Mouse (Mus musculus) heart, embryonic 10.5 days (tissue): ENCODE data around the gene Mab21l2. TPM values are rescaled to one million over a fixed set of nuclear protein-coding genes. Genes with fewer than 3 reads are reported as not detected.
A peak's percentile ranks its signal among the peaks of the same experiment; 100 is the strongest.

Source experiments
- DNase-seq: peaks from one replicate; pipeline ENCODE4 v3.0.0-alpha.2; 2017; ENCODE audit warnings: low spot score
- H3K27ac ChIP-seq: fragments of 300-500 bp; sonication (generic); 2 replicates; pipeline ENCODE4 v1.5.1; 2016; ENCODE audit warnings: mild to moderate bottlenecking
- H3K27me3 ChIP-seq: fragments of 300-500 bp; sonication (generic); 2 replicates; pipeline ENCODE4 v1.6.1; 2016; ENCODE audit warnings: mild to moderate bottlenecking; ENCODE audit not compliant: poor library complexity, insufficient read depth, severe bottlenecking
- H3K36me3 ChIP-seq: fragments of 300-500 bp; sonication (generic); 2 replicates; pipeline ENCODE4 v1.6.1; 2016; ENCODE audit warnings: mild to moderate bottlenecking, moderate library complexity
- H3K4me1 ChIP-seq: fragments of 300-500 bp; sonication (generic); 2 replicates; pipeline ENCODE4 v1.6.1; 2016; ENCODE audit warnings: mild to moderate bottlenecking
- H3K4me3 ChIP-seq: fragments of 300-500 bp; sonication (generic); 2 replicates; pipeline ENCODE4 v1.5.1; 2016; ENCODE audit warnings: mild to moderate bottlenecking, moderate library complexity
- H3K9me3 ChIP-seq: fragments of 300-500 bp; sonication (generic); 2 replicates; pipeline ENCODE4 v1.6.1; 2016; ENCODE audit warnings: mild to moderate bottlenecking, moderate library complexity
- WGBS: fragments of 180-500 bp; shearing (Covaris S2); methylation state at CpG from one replicate; pipeline ENCODE4 v1.1.7; 2016; 5-methylcytosine and 5-hydroxymethylcytosine counted together
- polyA plus RNA-seq: library from polyadenylated mRNA; unstranded; fragments of >200 nt; fragmentation: Nextera tagmentation; extraction: Ambion mirVana; gene quantifications from 2 replicates; pipeline ENCODE4 v1.2.1, GENCODE M21; 2016

Gene Mab21l2
- polyA plus RNA-seq, 1 experiment from 2014 or later = 53.0 TPM

DNA sequence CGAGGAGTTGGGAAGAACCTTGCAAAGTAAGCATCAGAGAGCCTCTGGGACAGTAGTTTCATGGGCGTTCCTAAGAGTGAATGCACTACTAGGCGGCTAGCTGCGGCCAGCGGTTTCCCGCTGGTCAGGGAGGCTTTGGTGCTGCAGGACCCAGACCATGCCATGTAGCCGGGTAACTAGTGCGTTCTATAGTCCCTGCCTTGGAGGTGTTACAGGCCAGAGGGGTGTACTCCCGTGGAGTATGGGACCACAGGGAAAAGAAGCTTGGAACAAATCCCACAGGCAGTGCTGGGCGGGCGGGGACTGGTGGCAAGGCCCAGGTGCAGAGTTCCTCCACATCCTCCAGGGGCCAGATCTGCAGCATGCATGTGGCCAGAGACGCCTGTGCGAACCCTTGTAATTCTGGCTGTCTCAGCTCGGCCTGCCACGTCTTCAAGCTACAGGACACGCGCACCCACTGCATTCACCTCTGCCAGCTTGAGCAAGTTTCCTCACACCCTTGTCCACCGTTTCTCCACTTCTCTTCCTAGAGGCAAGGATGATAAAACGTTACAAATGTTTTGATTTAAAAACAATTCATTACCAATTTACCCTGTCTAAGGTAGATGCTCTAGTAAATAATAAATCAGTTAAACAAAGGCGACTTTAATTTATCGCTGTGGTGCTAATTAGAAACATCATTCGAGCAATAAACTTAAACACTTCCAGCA, 2.0 kb upstream of the Mab21l2 start:
- Histone ChIP-seq H3K4me1 (peaks cover 34% of the 10 kb centered on the region), H3K36me3 (no peaks in the 10 kb centered on the region), H3K4me3 (peak overlapping the region; percentile 53), H3K9me3 (no peaks in the 10 kb centered on the region), H3K27me3 (0 out of 2 replicates have a peak, but pooled peaks cover 20% of the 10 kb centered on the region), H3K27ac (peak overlapping the region; percentile 71)
- 3% methylated on average over 22 of the region's 22 CpGs for WGBS
- DNase-seq = peak; percentile 80

DNA sequence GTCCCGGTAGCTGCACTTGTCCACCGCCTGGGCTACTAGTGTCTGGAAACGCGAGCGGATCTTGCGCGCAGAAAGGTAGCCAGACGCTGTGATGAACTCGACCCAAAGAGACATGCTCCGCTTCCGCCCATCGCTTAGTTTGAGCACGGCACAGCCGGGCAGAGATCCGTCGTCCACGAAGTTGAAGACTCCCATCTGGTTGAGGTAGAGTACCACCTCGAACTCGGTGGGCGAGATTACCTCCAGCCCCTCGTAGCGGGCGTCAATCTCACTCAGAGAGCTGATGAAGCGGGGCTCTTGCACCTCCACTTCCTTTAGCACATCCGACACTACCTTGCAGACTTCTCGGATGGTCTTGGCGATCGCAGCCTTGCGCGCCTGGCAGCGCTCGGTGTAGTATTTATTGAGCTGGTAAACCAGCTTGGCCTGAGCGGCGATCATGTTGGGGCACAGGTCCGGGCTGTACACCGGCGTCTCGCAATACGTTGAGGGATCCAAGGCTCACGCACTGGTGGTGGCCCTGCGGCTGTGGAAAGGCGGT, 1.1 kb downstream of the Mab21l2 start:
- peaks cover 34% of the 10 kb centered on the region for H3K4me1 ChIP-seq
- no peaks in the 10 kb centered on the region for H3K36me3 ChIP-seq
- no peaks in the 10 kb centered on the region for H3K9me3 ChIP-seq
- H3K27me3 ChIP-seq = 0 out of 2 replicates have a peak, but pooled peaks cover 20% of the 10 kb centered on the region
- no peak for DNase-seq
- H3K27ac ChIP-seq = peak overlapping the region; percentile 89
- WGBS = under 1% methylated on average over 42 of the region's 42 CpGs
- peak overlapping the region; percentile 83 for H3K4me3 ChIP-seq

DNA sequence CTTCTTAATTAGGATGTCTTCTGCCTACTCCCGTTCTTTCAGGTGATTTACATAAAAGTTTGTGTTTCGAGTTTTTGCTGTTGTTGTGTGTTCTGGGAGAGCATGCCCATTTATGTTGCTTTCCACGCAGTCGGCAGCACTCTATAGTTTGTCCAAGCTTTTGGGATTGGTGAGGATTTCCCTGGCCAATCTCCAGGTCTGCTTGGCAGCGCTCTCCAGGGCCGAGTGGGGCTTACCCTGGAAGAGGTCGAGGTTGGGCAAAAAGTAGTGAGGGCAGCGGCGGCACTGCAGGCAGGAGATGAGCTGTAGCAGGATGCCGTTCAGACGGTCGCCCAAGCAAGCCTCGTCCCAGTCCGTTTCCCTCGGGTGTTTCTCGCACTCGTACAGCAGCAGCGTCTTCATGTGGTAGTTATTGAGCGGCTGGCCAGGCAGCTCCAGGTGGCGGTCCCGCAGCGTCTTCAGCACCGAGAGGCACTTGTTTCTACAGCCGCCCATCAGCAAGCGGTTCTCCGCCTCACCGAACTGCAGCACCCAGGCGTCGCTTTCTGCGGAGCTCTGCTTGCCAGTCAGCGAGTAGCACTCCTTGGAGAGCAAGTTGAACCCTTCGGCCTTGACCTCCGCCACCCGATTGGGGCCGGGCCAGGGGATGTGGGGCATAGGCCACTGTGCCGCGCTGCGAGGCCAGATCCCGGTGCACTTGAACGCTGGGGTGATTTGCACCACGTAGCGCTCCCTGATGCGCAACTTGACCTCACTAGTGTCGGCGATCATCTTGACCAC, 1.8 kb downstream of the Mab21l2 start:
- peak overlapping the region; percentile 89 for H3K27ac ChIP-seq
- H3K9me3 ChIP-seq = no peaks in the 10 kb centered on the region
- under 1% methylated on average over 45 of the region's 45 CpGs for WGBS
- peaks cover 30% of the 10 kb centered on the region for H3K4me1 ChIP-seq
- DNase-seq = peak; percentile 83
- 0 out of 2 replicates have a peak, but pooled peaks cover 17% of the 10 kb centered on the region for H3K27me3 ChIP-seq
- no peaks in the 10 kb centered on the region for H3K36me3 ChIP-seq
- H3K4me3 ChIP-seq = peak overlapping the region; percentile 83

DNA sequence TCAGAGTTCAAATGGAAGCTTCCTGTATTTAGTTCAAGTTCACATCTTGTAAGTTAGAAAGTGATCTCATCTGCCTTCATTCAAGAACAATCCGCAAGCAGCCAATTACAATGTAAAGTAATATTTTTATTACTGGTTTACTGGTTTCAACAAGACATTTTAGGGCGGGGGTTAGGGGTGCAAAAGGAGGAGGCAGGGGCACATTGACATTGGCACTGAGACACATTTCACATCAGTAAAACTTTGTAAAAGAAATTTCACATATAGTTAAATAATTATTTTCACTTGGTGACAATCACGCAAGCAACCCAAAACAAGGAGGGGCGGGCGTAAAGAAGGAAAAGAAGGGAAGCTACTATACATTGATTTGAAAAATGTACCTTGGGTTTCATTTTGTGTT, 2.5 kb downstream of the Mab21l2 start:
- no peak for DNase-seq
- H3K36me3 ChIP-seq = no peaks in the 10 kb centered on the region
- H3K27ac ChIP-seq = peak overlapping the region; percentile 89; the same call in 1 of the 2 replicates
- 0 out of 2 replicates have a peak, but pooled peaks cover 13% of the 10 kb centered on the region for H3K27me3 ChIP-seq
- WGBS = 21% methylated on average over 5 of the region's 5 CpGs
- peaks cover 26% of the 10 kb centered on the region for H3K4me1 ChIP-seq
- peak overlapping the region; percentile 83 for H3K4me3 ChIP-seq
- H3K9me3 ChIP-seq = no peaks in the 10 kb centered on the region

DNA sequence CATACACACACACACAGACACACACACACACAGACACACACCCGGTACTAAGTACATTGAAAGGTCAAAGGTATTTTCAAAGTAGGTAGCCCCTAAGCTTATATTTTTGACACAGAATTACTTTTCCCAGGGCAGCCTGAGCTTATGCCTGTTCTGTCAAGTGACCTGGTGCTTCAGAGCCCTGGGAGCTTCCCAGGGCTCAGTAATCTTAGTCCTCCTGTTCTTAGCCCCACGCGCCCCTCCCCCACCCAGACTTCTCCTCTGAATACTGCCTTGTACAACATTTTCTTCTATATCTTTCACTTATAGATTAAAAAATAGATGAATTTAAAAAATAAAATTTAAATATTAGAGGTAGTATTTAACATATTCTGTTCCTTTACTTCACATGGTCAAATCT, 3.6 kb downstream of the Mab21l2 start:
- no peak for DNase-seq
- Histone ChIP-seq H3K36me3 (no peaks in the 10 kb centered on the region), H3K27ac (peak overlapping the region; percentile 33; the same call in 1 of the 2 replicates), H3K9me3 (no peaks in the 10 kb centered on the region), H3K4me3 (peak overlapping the region; percentile 83), H3K27me3 (0 out of 2 replicates have a peak, but pooled peaks cover 13% of the 10 kb centered on the region), H3K4me1 (peaks cover 19% of the 10 kb centered on the region)
- WGBS = 29% methylated on average over 3 of the region's 3 CpGs

DNA sequence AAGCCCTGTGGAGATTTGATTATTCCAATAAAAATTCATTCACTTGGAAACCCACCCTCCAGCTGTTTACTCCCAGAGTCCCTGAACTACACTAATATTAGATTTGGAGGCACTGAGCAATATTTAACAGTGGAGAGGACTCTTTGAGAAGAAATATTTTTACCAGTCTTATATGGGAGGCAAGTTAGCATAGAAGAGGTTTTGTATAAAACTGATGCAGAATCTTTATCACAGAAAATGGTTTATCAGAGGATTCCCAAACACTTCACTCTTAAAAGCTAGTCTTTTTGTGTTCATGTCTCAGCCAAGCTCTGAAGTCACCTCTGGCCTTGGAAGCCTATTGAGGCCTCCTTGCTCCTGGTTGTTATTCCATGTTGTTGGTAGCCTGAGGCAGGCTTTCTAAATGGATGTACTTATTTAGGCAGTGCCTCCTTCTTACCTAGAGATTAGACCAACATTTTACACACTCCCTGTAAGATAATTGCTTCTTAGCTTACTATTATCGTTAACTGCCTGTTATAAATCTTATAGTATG, 6.5 kb downstream of the Mab21l2 start:
- no peaks in the 10 kb centered on the region for H3K36me3 ChIP-seq
- H3K27ac ChIP-seq = no peak overlapping the region
- DNase-seq = no peak
- WGBS = 75% methylated on average over 1 of the region's 1 CpGs
- H3K4me1 ChIP-seq = peaks cover 16% of the 10 kb centered on the region
- no peaks in the 10 kb centered on the region for H3K9me3 ChIP-seq
- H3K27me3 ChIP-seq = 0 out of 2 replicates have a peak, but pooled peaks cover 5% of the 10 kb centered on the region
- H3K4me3 ChIP-seq = no peak overlapping the region

DNA sequence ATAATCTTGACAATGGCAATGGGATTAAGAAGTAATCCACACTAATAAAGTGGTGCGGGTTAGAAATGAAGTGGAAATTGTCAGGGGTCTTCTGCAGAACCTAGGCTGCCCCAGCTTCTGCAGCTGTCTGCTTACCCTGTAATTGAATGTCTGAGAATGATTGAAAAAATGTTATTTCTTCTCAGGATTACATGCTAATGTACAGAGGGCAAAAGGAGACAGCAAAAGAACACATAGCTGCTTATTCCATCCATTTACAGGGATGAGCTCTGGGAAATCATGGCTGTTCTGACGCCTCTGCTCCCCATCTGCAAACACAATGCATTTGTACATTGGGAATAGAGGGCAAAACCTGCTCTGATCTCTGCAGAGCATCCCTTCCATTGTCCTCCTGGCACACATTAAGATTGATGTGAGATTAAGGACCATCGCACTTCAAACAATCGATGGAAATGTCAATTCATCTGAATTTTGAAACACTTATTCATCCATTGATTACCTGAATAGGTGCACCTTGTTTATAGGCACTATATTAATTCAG, 7.3 kb downstream of the Mab21l2 start:
- peaks cover 13% of the 10 kb centered on the region for H3K4me1 ChIP-seq
- no peak for DNase-seq
- 81% methylated on average over 4 of the region's 4 CpGs for WGBS
- no peaks in the 10 kb centered on the region for H3K36me3 ChIP-seq
- H3K9me3 ChIP-seq = no peaks in the 10 kb centered on the region
- no peaks in the 10 kb centered on the region for H3K27me3 ChIP-seq
- H3K27ac ChIP-seq = no peak overlapping the region
- H3K4me3 ChIP-seq = no peak overlapping the region

DNA sequence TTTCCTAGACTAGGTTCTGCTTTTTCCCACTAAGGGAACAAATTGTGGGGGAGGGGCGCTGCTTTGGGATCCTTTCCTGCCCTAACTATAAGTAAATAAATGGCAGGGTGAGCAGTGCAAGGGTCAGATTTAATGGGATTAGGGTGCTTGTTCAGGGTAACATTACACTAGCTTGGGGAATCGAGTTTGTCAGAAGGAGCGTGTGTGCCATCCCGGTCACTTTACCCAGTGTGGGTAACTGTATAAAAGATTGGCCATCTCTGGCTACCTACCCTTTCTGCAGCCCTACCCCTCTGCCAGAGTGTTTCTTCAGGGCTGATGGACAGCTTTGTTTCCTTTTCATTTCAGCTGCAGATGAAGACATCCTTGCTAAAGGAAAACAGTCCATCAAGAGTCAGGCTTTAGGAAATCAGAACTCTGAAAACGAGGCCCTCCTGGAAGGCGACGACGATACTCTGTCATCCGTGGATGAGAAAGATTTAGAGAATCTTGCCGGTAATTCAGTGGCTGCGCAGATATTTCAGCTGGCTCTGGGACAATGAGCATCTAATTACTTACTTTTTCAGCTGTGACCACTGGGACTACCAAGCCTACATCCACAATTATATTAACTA, 8.8 kb downstream of the Mab21l2 start:
- 57% methylated on average over 11 of the region's 11 CpGs for WGBS
- no peak for DNase-seq
- H3K4me1 ChIP-seq = peaks cover 13% of the 10 kb centered on the region

DNA sequence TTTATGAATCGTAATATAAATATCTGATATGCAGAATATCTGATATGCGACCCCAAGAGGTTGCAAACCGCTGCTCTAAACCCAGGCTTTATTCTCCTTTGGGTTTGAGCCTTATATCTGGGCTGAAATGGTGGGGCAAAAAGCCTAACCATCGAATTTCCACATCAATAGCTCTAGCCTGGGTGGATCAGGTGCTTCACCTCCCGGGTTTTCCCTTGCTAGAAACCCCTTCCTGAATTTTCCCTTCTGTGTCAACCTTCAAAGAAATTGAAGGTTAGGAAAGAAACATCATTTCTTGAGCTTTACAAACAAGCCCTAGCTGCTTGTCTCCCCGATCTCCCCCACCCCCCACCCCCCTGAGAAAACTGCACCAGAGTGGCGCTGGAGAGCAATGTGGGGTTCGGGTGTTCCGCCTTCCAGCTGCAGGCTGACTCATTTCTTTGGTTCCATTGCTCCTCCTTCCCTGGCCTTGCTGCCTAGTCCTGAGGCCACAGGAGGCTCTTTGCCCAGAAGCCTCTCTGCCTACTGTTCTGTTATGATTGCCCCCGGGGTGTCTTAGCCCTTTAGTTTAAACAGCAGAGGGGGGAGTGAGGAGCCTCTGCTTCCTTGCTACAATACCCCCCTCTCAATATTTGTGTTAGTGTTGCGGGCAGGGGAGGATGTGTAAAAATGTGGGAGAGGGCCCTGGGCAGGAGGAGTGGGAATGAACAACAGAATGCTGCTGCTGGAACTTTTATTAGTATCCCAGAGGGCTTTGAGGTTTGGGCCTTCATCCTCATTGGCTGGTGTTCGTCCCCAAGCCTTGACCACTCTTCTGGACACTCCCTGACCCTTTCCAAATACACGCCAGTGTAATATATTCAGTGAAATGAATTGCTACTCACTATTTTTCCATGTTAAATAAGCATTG, 9.5 kb downstream of the Mab21l2 start:
- peak overlapping the region; percentile 33 for H3K4me3 ChIP-seq
- H3K4me1 ChIP-seq = peaks cover 13% of the 10 kb centered on the region
- 28% methylated on average over 13 of the region's 13 CpGs for WGBS
- no peaks in the 10 kb centered on the region for H3K27me3 ChIP-seq
- DNase-seq = no peak
- H3K27ac ChIP-seq = peak overlapping the region; percentile 59; the same call in 1 of the 2 replicates
- no peaks in the 10 kb centered on the region for H3K9me3 ChIP-seq
- no peaks in the 10 kb centered on the region for H3K36me3 ChIP-seq

More for the DNA sequence above, 8.8 kb downstream of the Mab21l2 start:
- Histone ChIP-seq H3K4me3 (no peak overlapping the region), H3K9me3 (no peaks in the 10 kb centered on the region), H3K36me3 (no peaks in the 10 kb centered on the region), H3K27me3 (no peaks in the 10 kb centered on the region), H3K27ac (no peak overlapping the region)

DNA sequence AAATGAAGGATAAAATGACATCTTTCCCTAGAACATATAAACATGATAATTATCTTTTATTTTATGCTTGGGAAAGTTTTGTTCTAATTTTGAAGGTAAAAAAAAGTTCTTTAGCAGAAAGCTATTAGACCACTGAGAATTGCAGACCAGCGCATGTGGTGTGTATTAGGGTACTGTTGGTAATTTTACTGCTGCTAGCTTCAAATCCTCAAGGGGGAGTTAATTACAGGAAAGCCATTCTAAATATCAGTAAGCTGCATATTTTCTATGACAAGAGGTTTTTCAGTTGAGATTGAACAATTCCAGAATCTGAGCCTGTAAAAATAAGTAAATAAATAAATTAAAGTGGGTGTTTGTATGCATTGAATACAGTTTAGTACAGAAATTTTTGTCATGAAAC, 11.7 kb downstream of the Mab21l2 start:
- WGBS = 74% methylated on average over 1 of the region's 1 CpGs
- Histone ChIP-seq H3K9me3 (no peaks in the 10 kb centered on the region), H3K4me1 (peaks cover 13% of the 10 kb centered on the region), H3K27me3 (no peaks in the 10 kb centered on the region), H3K27ac (no peak overlapping the region), H3K36me3 (no peaks in the 10 kb centered on the region), H3K4me3 (no peak overlapping the region)
- no peak for DNase-seq

DNA sequence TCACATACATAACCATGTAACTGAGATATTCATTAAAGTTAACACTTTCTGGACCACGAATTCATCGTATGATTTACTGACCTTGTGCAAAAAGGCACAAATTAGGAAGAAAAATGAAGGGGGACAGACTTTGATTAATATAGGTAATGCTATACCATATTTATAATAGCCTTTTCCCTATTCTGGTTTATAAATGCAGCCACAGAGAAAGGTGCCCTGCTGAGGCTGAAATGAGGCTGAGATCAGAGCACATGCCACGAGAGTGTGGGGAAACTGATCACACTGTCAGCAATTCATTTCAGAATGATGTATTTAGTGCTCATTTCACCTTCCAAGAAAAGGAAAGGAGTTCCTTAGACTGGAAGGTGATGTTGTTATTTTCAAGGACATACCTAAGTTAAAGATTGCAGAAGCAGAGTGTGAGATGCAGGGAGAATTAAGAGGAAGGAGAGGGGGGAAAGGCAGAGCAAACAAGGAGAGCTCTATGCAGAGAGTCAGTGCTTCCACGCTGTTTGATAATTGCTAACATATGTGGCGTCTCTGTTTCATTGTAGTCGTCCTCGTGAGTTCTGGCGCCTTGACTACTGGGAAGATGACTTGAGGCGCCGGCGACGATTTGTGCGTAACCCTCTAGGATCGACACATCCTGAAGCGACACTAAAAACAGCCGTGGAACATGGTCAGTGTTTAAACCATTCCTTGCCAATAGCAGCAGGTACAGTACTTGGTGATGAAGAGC, 16.7 kb downstream of the Mab21l2 start:
- H3K27me3 ChIP-seq = no peaks in the 10 kb centered on the region
- no peak overlapping the region for H3K27ac ChIP-seq
- WGBS = 56% methylated on average over 16 of the region's 16 CpGs
- H3K36me3 ChIP-seq = no peaks in the 10 kb centered on the region
- H3K4me1 ChIP-seq = no peaks in the 10 kb centered on the region
- no peaks in the 10 kb centered on the region for H3K9me3 ChIP-seq
- no peak for DNase-seq
- no peak overlapping the region for H3K4me3 ChIP-seq
